Mouse (Mus musculus) gastrocnemius, adult 2 months (tissue): ENCODE data around the gene Mterf4. TPM values are rescaled to one million over a fixed set of nuclear protein-coding genes. Genes with fewer than 3 reads are reported as not detected.
"Not testable (repeated sequence)": the region's sequence is repeated elsewhere in the genome, so short reads cannot be mapped to it uniquely, and the experiment has no call there.

Experiments used
- DNase-seq: peaks from one replicate; pipeline ENCODE4 v3.0.0; 2022
- H3K27ac ChIP-seq: fragments of 200-600 bp; 2 replicates; pipeline ENCODE4 v1.8.1; 2022; ENCODE audit warnings: mild to moderate bottlenecking
- H3K4me3 ChIP-seq: fragments of 200-600 bp; 2 replicates; pipeline ENCODE4 v1.8.1; 2022; ENCODE audit warnings: mild to moderate bottlenecking, moderate library complexity
- CTCF ChIP-seq: fragments of 200-600 bp; IDR thresholded peaks from 2 replicates; pipeline ENCODE4 v1.8.1; 2022; ENCODE audit warnings: antibody characterized with exemption, mild to moderate bottlenecking, moderate library complexity
- intact Hi-C: fragments of 180-260 bp; cut with DNase I; formaldehyde crosslinking; loops from one replicate; pipeline ENCODE4 v1.15.1; 2025
- long read RNA-seq, 2 experiments: library from polyadenylated mRNA; stranded (forward); transcript quantifications; one replicate each; pipeline ENCODE4 v2.0.0; 2021
- total RNA-seq, 2 experiments: library from RNA; stranded (reverse); gene quantifications; 2 replicates each; pipeline ENCODE4 v1.2.3; 2021

The Mterf4 gene
- total RNA-seq, result 10 to 100 TPM in 1 of 2 experiments, 1 to 10 TPM in 1; 8.7 to 12.1 TPM
- long read RNA-seq, experiment 1, transcript Mterf4-201 (4 exons, 1,366 nt), result major isoform, 6 of 7 reads
- long read RNA-seq, experiment 1, partial matches to known transcripts, result 0 of 7 reads
- long read RNA-seq, experiment 1, other reads (novel, unspliced or antisense), result 1 of 7 reads
- long read RNA-seq, experiment 2, transcript Mterf4-201 (4 exons, 1,366 nt), result major isoform, 8 of 11 reads
- long read RNA-seq, experiment 2, partial matches to known transcripts, result 1 of 11 reads
- long read RNA-seq, experiment 2, other reads (novel, unspliced or antisense), result 2 of 11 reads

- peak; percentile 85 for DNase-seq
- TF ChIP-seq CTCF, result 0 out of 2 replicates have a peak, but pooled peaks have one; percentile 0
- intact Hi-C loops, result loop anchor here (2.0 to 10.0 kb wide), 3 partner anchors 37 to 209 kb away; partner anchors contain the start of genes Farp2, Pask and Ppp1r7
- Histone ChIP-seq H3K4me3 (peak within 1 kb of the TSS; percentile 91), H3K27ac (peak within 1 kb of the TSS; percentile 86)
These were observed at the start of gene Mterf4 for GRCm38 (mm10) chr1:93305581-93306337. TSS of gene Mterf4 (minus strand) at chr1:93305915.

- no peak for DNase-seq
- H3K27ac ChIP-seq, result no peak overlapping the region
- TF ChIP-seq CTCF, result no peak
- H3K4me3 ChIP-seq, result no peak overlapping the region
- intact Hi-C loops, result no loop called here
These were observed 47.0 kb upstream of the Mterf4 start for GRCm38 (mm10) chr1:93352724-93353123.

- TF ChIP-seq CTCF, result no peak
- no peak overlapping the region for H3K27ac ChIP-seq
- intact Hi-C loops, result no loop called here
These were observed 44.0 kb upstream of the Mterf4 start for GRCm38 (mm10) chr1:93349701-93350100.

GRCm38 (mm10) chr1:93347176-93347575, 41.5 kb upstream of the Mterf4 start:
- no peak for DNase-seq
- TF ChIP-seq CTCF, result no peak
- Histone ChIP-seq H3K4me3 (no peak overlapping the region), H3K27ac (no peak overlapping the region)
- intact Hi-C loops, result no loop called here

More at GRCm38 (mm10) chr1:93349701-93350100, 44.0 kb upstream of the Mterf4 start:
- H3K4me3 ChIP-seq, result no peak overlapping the region
- no peak for DNase-seq

GRCm38 (mm10) chr1:93343504-93344047, 37.9 kb upstream of the Mterf4 start:
- H3K4me3 ChIP-seq, result peak overlapping the region; percentile 71
- TF ChIP-seq CTCF, result peak; percentile 58
- peak overlapping the region; percentile 85 for H3K27ac ChIP-seq
- intact Hi-C loops, result loop anchor here (1.0 to 5.0 kb wide), 4 partner anchors 39 to 169 kb away; partner anchors contain the start of genes Farp2, Mterf4 and Sned1
- DNase-seq, result peak; percentile 95

GRCm38 (mm10) chr1:93342648-93343503, 37.2 kb upstream of the Mterf4 start, which contains the start of the genes Ppp1r7 and Pask:
TSS of gene Ppp1r7 (plus strand) at chr1:93342854.
TSS of gene Pask (minus strand) at chr1:93343482.
- Histone ChIP-seq H3K27ac (peak within 1 kb of the TSS; percentile 85), H3K4me3 (peak within 1 kb of the TSS; percentile 71)
- intact Hi-C loops, result loop anchor here (1.0 to 5.0 kb wide), 4 partner anchors 38 to 170 kb away; partner anchors contain the start of genes Farp2, Mterf4 and Sned1
- peak; percentile 96 for DNase-seq
- no peak for TF ChIP-seq CTCF

GRCm38 (mm10) chr1:93334621-93335020, 28.9 kb upstream of the Mterf4 start:
- Histone ChIP-seq H3K4me3 (no peak overlapping the region), H3K27ac (no peak overlapping the region)
- intact Hi-C loops, result no loop called here
- TF ChIP-seq CTCF, result no peak
- no peak for DNase-seq

GRCm38 (mm10) chr1:93326446-93326845, 20.7 kb upstream of the Mterf4 start:
- TF ChIP-seq CTCF, result no peak
- intact Hi-C loops, result no loop called here
- no peak for DNase-seq
- Histone ChIP-seq H3K27ac (no peak overlapping the region), H3K4me3 (no peak overlapping the region)

- TF ChIP-seq CTCF, result no peak
- DNase-seq, result no peak
- Histone ChIP-seq H3K27ac (no peak overlapping the region), H3K4me3 (no peak overlapping the region)
- intact Hi-C loops, result no loop called here
These were observed 18.3 kb upstream of the Mterf4 start for GRCm38 (mm10) chr1:93323973-93324372.

- no peak for TF ChIP-seq CTCF
- H3K27ac ChIP-seq, result no peak overlapping the region
- no peak overlapping the region for H3K4me3 ChIP-seq
- no peak for DNase-seq
- intact Hi-C loops, result loop anchor here (10.0 kb wide), 2 partner anchors 126 to 214 kb away; partner anchors contain the start of gene Farp2
These were observed 5.1 kb downstream of the Mterf4 start for GRCm38 (mm10) chr1:93300578-93300977.

- no peak overlapping the region for H3K27ac ChIP-seq
- intact Hi-C loops, result loop anchor here (10.0 kb wide), 2 partner anchors 125 to 215 kb away; partner anchors contain the start of gene Farp2
- TF ChIP-seq CTCF, result no peak
- H3K4me3 ChIP-seq, result no peak overlapping the region
- DNase-seq, result no peak
These were observed 5.9 kb downstream of the Mterf4 start for GRCm38 (mm10) chr1:93299791-93300190.

GRCm38 (mm10) chr1:93294491-93294890, 11.2 kb downstream of the Mterf4 start:
- H3K27ac ChIP-seq, H3K4me3 ChIP-seq, intact Hi-C loops, DNase-seq: not testable (repeated sequence)
